Mouse (Mus musculus) adrenal gland, adult 10 weeks (tissue): ENCODE data around the gene Tob1. TPM values are rescaled to one million over a fixed set of nuclear protein-coding genes. Genes with fewer than 3 reads are reported as not detected.

Source experiments
- polyA plus RNA-seq: library from polyadenylated mRNA; stranded (reverse); fragments of 350-450 nt; fragmentation: Illumina TruSeq; extraction: RNeasy Lipid Tissue Mini Kit (QIAGEN cat#74804); gene quantifications from one replicate; pipeline ENCODE4 v1.2.3, GENCODE M21; 2014; ENCODE audit warnings: low read depth, low replicate concordance

The Tob1 gene
- 595 TPM for polyA plus RNA-seq

DNA sequence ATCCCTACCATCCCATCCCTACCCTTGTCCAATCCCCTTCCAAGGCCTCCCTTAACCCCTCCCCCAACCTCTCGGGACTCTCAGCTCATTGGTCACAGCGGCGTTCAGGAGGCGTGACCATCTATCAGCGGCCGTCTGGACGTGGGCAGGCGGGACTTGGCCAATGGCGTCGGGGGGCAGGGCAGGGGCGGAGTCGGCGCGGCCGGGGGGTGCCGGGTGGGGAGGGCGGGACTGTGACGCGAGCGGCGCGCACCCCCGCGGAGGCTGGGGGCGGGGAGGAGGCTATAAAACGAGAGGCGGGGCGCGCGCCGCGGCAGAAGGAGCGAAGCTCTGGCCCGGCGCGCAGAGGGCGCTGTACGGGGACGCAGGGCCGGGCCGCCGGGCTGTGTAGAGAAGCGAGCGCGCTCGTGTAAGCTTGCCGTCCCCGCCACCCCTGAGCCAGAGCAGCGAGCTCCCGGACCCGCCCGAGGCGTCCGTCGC, at the start of gene Tob1:
Tob1 (plus strand) TSS at position 331 of the 480 bp plus-strand sequence.

DNA sequence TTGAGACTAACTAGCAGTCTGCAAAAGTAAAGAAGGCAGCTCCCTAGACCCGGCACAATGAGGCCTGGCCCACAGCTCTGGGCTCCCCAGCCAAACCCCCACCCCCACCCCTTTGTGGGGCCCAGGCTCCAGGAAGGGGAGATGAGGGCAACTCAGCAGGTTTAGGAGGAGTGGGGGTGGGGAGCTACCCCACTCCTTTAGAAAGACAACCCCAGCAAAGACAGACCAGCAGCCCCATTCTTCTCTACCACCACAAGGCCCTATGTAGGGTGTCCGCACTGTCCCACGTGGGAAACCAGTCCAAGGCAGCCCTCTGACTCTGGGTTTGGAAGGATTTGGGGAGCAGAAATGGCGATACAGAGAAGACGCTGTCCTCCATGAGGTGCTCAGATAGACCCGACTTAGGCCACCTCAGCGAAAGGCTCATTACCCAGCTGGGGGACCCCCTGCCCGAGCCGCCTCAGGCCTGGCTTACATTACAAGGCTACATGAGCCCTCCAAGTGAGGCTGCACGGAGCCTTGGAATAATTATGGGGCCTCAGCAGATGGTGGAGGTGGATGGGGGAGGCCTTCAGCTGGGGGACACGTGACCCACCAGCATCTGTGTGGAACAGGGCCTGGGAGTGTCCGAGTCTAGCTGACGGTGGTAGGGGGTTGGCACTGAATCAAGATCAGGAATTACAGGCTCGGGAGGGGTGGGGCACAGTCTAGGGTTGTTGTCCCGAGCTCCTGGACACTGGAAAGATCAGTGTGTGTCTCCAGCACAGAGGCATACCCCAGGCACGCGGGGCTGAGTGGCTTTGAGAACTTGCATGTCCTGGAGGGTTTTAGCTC, 34.9 kb downstream of the Tob1 start, which contains the start of gene Wfikkn2:
Wfikkn2 (minus strand) TSS at position 51 of the 834 bp plus-strand sequence.

Other genes with a start within 250 kb of the Tob1 start
- not detected for gene Gm20390, start 243.2 kb upstream of the Tob1 start, polyA plus RNA-seq
- 16.6 TPM for gene Nme1, start 242.9 kb upstream of the Tob1 start, polyA plus RNA-seq
- gene Spag9, start 215.4 kb upstream of the Tob1 start, polyA plus RNA-seq, result 158 TPM
- not detected for gene Wfikkn2, start 34.6 kb downstream of the Tob1 start, polyA plus RNA-seq
- not detected for gene Gm21885, start 70.4 kb downstream of the Tob1 start, polyA plus RNA-seq
- 185 TPM for gene Luc7l3, start 110.5 kb downstream of the Tob1 start, polyA plus RNA-seq
- gene Ankrd40, start 116.5 kb downstream of the Tob1 start, polyA plus RNA-seq, result 124 TPM
- gene Abcc3, start 181.5 kb downstream of the Tob1 start, polyA plus RNA-seq, result 0.58 TPM